Mouse (Mus musculus) ES-Bruce4 (cell line): ENCODE measurements around the gene Tmem163.

Experiments
- EP300 ChIP-seq: IDR thresholded peaks from 2 replicates; pipeline ENCODE4 v1.6.1; 2011; ENCODE audit warnings: low read depth, low read length; ENCODE audit not compliant: insufficient read depth
- POLR2A ChIP-seq: IDR thresholded peaks from one replicate; pipeline ENCODE4 v1.8.1; 2011; ENCODE audit warnings: low read length; ENCODE audit not compliant: insufficient read depth

GRCm38 (mm10) chr1:127465292-127465691 is 214.1 kb downstream of the Tmem163 start:
- TF ChIP-seq POLR2A, result no peak
- TF ChIP-seq EP300, result no peak
